Mouse (Mus musculus) left cerebral cortex, postnatal 14 days (tissue): Measurements from ENCODE around the gene Nlrp9a. TPM values are rescaled to one million over a fixed set of nuclear protein-coding genes. Genes with fewer than 3 reads are reported as not detected.
"Not testable (repeated sequence)": the region's sequence is repeated elsewhere in the genome, so short reads cannot be mapped to it uniquely, and the experiment has no call there.

Experiments used
- DNase-seq, 2 experiments: peaks; one replicate each; pipeline ENCODE4 v3.0.0; 2021 to 2022; ENCODE audit warnings: low spot score in 2 of 2, mixed read lengths in 1 of 2
- intact Hi-C: fragments of 180-260 bp; cut with DNase I; formaldehyde crosslinking; loops from one replicate; pipeline ENCODE4 v1.15.1; 2025
- long read RNA-seq, 2 experiments: library from polyadenylated mRNA; stranded (forward); transcript quantifications; one replicate each; pipeline ENCODE4 v2.0.0; 2021
- microRNA-seq, 2 experiments: library from miRNA; unstranded; fragments of <30 nt; microRNA quantifications; one replicate each; pipeline ENCODE4 v1.2.0; 2022
- total RNA-seq, 2 experiments: library from RNA; stranded (reverse); gene quantifications; 2 replicates each; pipeline ENCODE4 v1.2.3; 2021

Nlrp9a gene
- not detected for total RNA-seq
- long read RNA-seq, experiment 1, result 0 reads
- long read RNA-seq, experiment 2, result 0 reads

DNA sequence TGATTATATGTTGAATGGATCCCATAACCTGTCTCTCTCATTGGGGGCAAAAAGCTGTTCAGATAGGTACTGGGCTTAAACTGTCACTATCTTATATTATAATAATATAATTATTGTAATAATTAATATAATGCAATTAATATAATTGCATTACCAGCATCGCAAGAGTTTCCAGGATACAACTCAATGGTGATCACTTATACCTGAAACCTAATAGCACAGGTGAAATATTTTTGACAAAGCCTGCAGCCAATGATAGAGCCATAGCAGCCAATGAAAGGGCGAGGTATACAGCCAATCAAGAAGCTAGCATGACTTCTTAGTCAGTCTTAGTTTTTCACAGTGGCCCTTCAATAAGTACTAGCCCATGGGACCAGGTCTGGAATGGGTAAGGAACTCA, at the start of gene Nlrp9a:
Nlrp9a (plus strand) TSS at position 301 of the 400 bp plus-strand sequence.
- intact Hi-C loops, DNase-seq: not testable (repeated sequence)

DNA sequence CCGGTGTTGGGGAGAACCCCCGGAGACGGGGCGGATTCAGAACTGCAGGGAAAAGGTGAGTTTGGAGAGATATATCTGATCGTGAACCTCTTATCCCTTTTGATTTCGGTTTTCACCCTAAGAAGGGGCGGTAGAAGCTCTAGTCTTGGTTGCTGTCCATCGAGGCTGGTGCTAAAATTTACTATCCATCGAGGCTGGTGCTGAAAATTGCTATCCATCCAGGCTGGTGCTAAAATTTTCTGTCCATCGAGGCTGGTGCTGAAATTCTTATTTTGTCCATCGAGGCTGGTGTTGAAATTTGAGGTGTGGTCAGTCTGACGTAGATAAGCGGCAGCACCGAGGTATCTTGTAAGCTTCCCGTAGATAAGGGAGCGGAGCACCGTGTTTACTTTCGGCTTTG, 45.3 kb upstream of the Nlrp9a start:
- intact Hi-C loops, DNase-seq: not testable (repeated sequence)

DNA sequence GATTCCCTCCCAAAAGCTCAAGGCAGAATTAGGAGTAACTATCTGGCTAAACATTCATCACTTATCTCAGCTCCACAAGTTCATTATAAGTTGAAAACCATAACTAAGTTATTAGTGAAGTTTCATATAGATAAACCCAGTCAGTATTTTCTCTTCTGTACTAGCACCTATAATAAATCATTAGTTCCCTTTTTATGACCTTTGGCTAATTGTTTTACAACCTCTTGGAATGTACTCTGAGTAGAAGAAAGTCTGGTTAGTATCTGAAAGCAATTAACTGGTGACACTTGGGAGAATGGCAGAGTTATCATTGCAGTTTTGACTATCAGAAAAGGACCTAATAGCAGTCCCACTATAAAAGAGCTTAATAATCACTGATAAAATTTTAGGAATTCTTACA, 54.3 kb downstream of the Nlrp9a start:
- DNase-seq, result no peak
- intact Hi-C loops, result no loop called here

DNA sequence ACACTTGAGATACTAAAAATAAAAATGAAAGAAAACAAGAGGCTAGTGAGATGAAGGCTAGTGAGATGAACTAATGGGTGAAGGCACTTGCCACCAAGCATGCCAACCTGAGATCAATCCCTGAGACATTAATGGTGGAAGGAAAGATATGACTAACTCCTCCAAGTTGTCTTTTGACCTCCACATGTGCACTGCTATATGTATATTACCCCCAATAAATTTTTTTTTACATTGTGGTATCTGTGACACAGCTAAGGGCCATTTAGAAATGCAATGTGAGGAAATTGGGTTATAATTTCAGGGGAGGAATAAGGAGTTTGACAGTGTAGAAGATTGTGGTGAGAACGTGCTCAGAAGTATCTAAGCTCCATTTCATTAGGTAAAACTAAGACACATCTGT, 55.0 kb downstream of the Nlrp9a start:
- no peak for DNase-seq
- intact Hi-C loops, result no loop called here

DNA sequence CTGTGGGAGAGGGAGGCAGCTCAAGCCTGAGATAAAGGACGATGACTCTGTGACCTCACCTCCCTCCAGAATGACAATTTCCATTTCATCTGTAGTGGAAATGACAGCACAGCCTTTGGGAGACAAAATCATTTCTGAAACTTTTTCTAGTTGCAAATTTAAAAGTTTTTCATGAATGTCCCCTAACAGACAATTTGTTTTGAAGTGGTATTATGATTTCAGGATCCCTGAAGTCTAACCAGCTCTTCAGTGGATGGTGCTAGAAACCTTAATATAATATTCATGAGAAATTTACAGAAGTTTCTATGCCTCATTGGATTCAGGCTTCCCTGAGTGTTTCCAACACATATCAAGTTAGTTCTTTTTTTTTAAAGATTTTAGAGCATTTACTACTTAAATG, 83.5 kb downstream of the Nlrp9a start, which contains the start of gene Vmn1r185:
Vmn1r185 (minus strand) TSS at position 101 of the 400 bp plus-strand sequence.
- intact Hi-C loops, DNase-seq: not testable (repeated sequence)

Small RNA genes lying within 50 kb of the gene (microRNA-seq; reads per million reads assigned to microRNA genes)
- gene Gm25947, result 0 reads per million in 2 experiments

Other genes with a start within 250 kb of the Nlrp9a start
- not detected for gene Cyp2a4, start 227.9 kb upstream of the Nlrp9a start, total RNA-seq
- not detected for gene Nlrp9c, start 131.3 kb upstream of the Nlrp9a start, total RNA-seq
- gene Nlrp4a, start 99.9 kb upstream of the Nlrp9a start, total RNA-seq, result not detected
- not detected for gene Vmn1r185, start 83.4 kb downstream of the Nlrp9a start, total RNA-seq
- not detected for gene Cyp2b23, start 151.4 kb downstream of the Nlrp9a start, total RNA-seq
- gene Cyp2b19, start 222.1 kb downstream of the Nlrp9a start, total RNA-seq, result not detected